Comparison of ENCODE assay signal across 10 mouse cellular contexts in genomic region chr1:171788461-171789283, GRCm38 (mm10). TPM values are rescaled to one million over a fixed set of nuclear protein-coding genes. Genes with fewer than 3 reads are reported as not detected.
A peak's percentile ranks its signal among the peaks of the same experiment; 100 is the strongest.
DNase-seq lines count a peak whose midpoint lies in the region; ATAC-seq and TF ChIP-seq lines count a peak whose summit lies in the region.
"Had no signal": no experiment of that assay in that cellular context is flagged by ENCODE, and none has a peak within 500 bp of the region (broad histone marks: within the 10 kb centered on the region; RNA-seq: fewer than 3 reads in every experiment).

No protein-coding gene starts in this region.

- H3K27me3 ChIP-seq in forebrain, postnatal 0 days (ENCODE audit: insufficient read depth, low read length): no peaks in the 10 kb centered on the region
- no peaks in the 10 kb centered on the region for H3K27me3 ChIP-seq in forebrain, embryonic 13.5 days
- H3K27me3 ChIP-seq in lung, postnatal 0 days (replicated peaks; ENCODE audit: insufficient read depth, low read length): no peaks in the 10 kb centered on the region
- no peaks in the 10 kb centered on the region for H3K27me3 ChIP-seq in cerebellum, adult 2 months (ENCODE audit: control insufficient read depth, insufficient read depth, low read length)

- no peak overlapping the region for H3K9ac ChIP-seq in forebrain, postnatal 0 days
- H3K9ac ChIP-seq in forebrain, embryonic 13.5 days: no peak overlapping the region
- no peak overlapping the region for H3K9ac ChIP-seq in lung, postnatal 0 days (replicated peaks; ENCODE audit: low read depth)

- no peak for TF ChIP-seq POLR2A in cerebellum, adult 2 months (IDR thresholded peaks at IDR 0.05; ENCODE audit: borderline replicate concordance, insufficient read depth, low read length)

- no peak for DNase-seq in forebrain, postnatal 0 days
- DNase-seq in lung, postnatal 0 days (ENCODE audit: low spot score): peak; percentile 32
- DNase-seq in lung, postnatal 14 days: no peak
- DNase-seq in left cerebral cortex, adult 2 months (ENCODE audit: extremely low spot score in 1 of 2, low spot score in 2 of 2): peak in 1 of 2 experiments; percentile 54
- peak; percentile 80 for DNase-seq in telencephalon, adult 2 months (ENCODE audit: low read depth, low spot score)
- no peak for DNase-seq in cerebellum, adult 2 months
- no peak for DNase-seq in ovary, postnatal 10 days (ENCODE audit: low spot score)
- DNase-seq: kidney, adult 18-20 months had no signal

- no peak overlapping the region for H3K4me2 ChIP-seq in forebrain, postnatal 0 days (ENCODE audit: low read depth)
- H3K4me2 ChIP-seq in forebrain, embryonic 13.5 days: no peak overlapping the region
- H3K4me2 ChIP-seq in lung, postnatal 0 days (replicated peaks; ENCODE audit: low read depth, low read length): no peak overlapping the region

- TF ChIP-seq CTCF in forebrain, postnatal 0 days (IDR thresholded peaks at IDR 0.05; ENCODE audit: low read depth): no peak
- TF ChIP-seq CTCF in lung, postnatal 0 days (IDR thresholded peaks at IDR 0.05): no peak
- no peak for TF ChIP-seq CTCF in left cerebral cortex, adult 2 months (IDR thresholded peaks at IDR 0.05)
- TF ChIP-seq CTCF in cerebellum, adult 2 months (IDR thresholded peaks at IDR 0.05; ENCODE audit: borderline replicate concordance, insufficient read depth, low read depth, low read length): no peak

- no peaks in the 10 kb centered on the region for H3K4me1 ChIP-seq in forebrain, postnatal 0 days (ENCODE audit: insufficient read depth)
- no peaks in the 10 kb centered on the region for H3K4me1 ChIP-seq in forebrain, embryonic 13.5 days
- peaks cover 6% of the 10 kb centered on the region; the same call in 1 of the 2 replicates for H3K4me1 ChIP-seq in lung, postnatal 0 days (ENCODE audit: insufficient read depth, low read depth, low read length)
- no peaks in the 10 kb centered on the region for H3K4me1 ChIP-seq in cerebellum, adult 2 months (ENCODE audit: control insufficient read depth, insufficient read depth, low read length)

- TF ChIP-seq EP300 in lung, postnatal 0 days (IDR thresholded peaks at IDR 0.05): no peak

- H3K4me3 ChIP-seq in forebrain, postnatal 0 days (ENCODE audit: low read depth, low read length): no peak overlapping the region
- no peak overlapping the region for H3K4me3 ChIP-seq in forebrain, embryonic 13.5 days
- H3K4me3 ChIP-seq in lung, postnatal 0 days (ENCODE audit: low read depth, low read length): no peak overlapping the region
- H3K4me3 ChIP-seq in left cerebral cortex, adult 2 months: no peak overlapping the region
- H3K4me3 ChIP-seq in cerebellum, adult 2 months (replicated peaks; ENCODE audit: insufficient read depth, low read depth, low read length): no peak overlapping the region
- H3K4me3 ChIP-seq: erythroblast, embryonic 14.5 days had no signal

- no peaks in the 10 kb centered on the region for H3K9me3 ChIP-seq in forebrain, postnatal 0 days (ENCODE audit: low read length)
- no peaks in the 10 kb centered on the region for H3K9me3 ChIP-seq in forebrain, embryonic 13.5 days (replicated peaks)
- H3K9me3 ChIP-seq in lung, postnatal 0 days (ENCODE audit: low read length): no peaks in the 10 kb centered on the region

- ATAC-seq in forebrain, postnatal 0 days: peak; percentile 64
- ATAC-seq in forebrain, embryonic 13.5 days: no peak
- ATAC-seq in lung, postnatal 0 days: peak; percentile 37; the same call in 1 of the 2 replicates

- intact Hi-C loops in left cerebral cortex, adult 2 months (cut with DNase I): loop anchor here (1.0 kb wide), 2 partner anchors 12 to 15 kb away; no protein-coding TSS in a partner anchor

- no peaks in the 10 kb centered on the region for H3K36me3 ChIP-seq in forebrain, postnatal 0 days (ENCODE audit: insufficient read depth)
- H3K36me3 ChIP-seq in forebrain, embryonic 13.5 days (ENCODE audit: poor library complexity, severe bottlenecking): no peaks in the 10 kb centered on the region
- H3K36me3 ChIP-seq in lung, postnatal 0 days (ENCODE audit: insufficient read depth, low read length): no peaks in the 10 kb centered on the region

- H3K27ac ChIP-seq in forebrain, postnatal 0 days (ENCODE audit: low read depth, low read length): no peak overlapping the region
- no peak overlapping the region for H3K27ac ChIP-seq in forebrain, embryonic 13.5 days
- no peak overlapping the region for H3K27ac ChIP-seq in lung, postnatal 0 days (ENCODE audit: low read length)
- H3K27ac ChIP-seq in left cerebral cortex, adult 2 months: peak overlapping the region; percentile 78
- no peak overlapping the region for H3K27ac ChIP-seq in cerebellum, adult 2 months (ENCODE audit: insufficient read depth, low read length)

- WGBS in forebrain, postnatal 0 days: 88% methylated on average over 12 of the region's 12 CpGs
- 92% methylated on average over 12 of the region's 12 CpGs for WGBS in forebrain, embryonic 13.5 days
- WGBS in lung, postnatal 0 days: 33% methylated on average over 12 of the region's 12 CpGs
- WGBS in cerebellum, adult 2 months: 80% methylated on average over 12 of the region's 12 CpGs

RNA-seq across cellular contexts. Expression of gene Slamf1, which starts 21.7 kb away (rescaled TPM):
- total RNA-seq in forebrain, postnatal 0 days (2014; rRNA removed): 0.15 and 0.19 TPM in 2 replicates
- 0.11 and 0.15 TPM in 2 replicates for polyA plus RNA-seq in forebrain, postnatal 0 days (2015; fragmentation: Nextera tagmentation; extraction: Ambion mirVana)
- polyA plus RNA-seq in forebrain, embryonic 13.5 days (2015; fragmentation: Nextera tagmentation; extraction: Ambion mirVana): 0.10 and 0.11 TPM in 2 replicates
- 1.0 and 1.1 TPM in 2 replicates for polyA plus RNA-seq in lung, postnatal 0 days (2015; fragmentation: Nextera tagmentation; extraction: Ambion mirVana)
- total RNA-seq in left cerebral cortex, adult 2 months (2021): under 1 TPM; 0.52 to 0.68 TPM
- 0.06 TPM in 1 of 2 replicates, not detected in the other for polyA plus RNA-seq in cerebellum, adult 2 months (2012; rRNA removed)

RNA-seq across cellular contexts. Expression of gene Cd84, which starts 50.8 kb away (rescaled TPM):
- 2.6 and 3.4 TPM in 2 replicates for total RNA-seq in forebrain, postnatal 0 days (2014; rRNA removed)
- 1.8 and 2.3 TPM in 2 replicates for polyA plus RNA-seq in forebrain, postnatal 0 days (2015; fragmentation: Nextera tagmentation; extraction: Ambion mirVana)
- 0.58 and 0.64 TPM in 2 replicates for polyA plus RNA-seq in forebrain, embryonic 13.5 days (2015; fragmentation: Nextera tagmentation; extraction: Ambion mirVana)
- polyA plus RNA-seq in lung, postnatal 0 days (2015; fragmentation: Nextera tagmentation; extraction: Ambion mirVana): 7.3 and 8.3 TPM in 2 replicates
- total RNA-seq in left cerebral cortex, adult 2 months (2021): 1 to 10 TPM; 1.9 to 2.1 TPM
- polyA plus RNA-seq in cerebellum, adult 2 months (2012; rRNA removed): 0.90 and 1.0 TPM in 2 replicates
- polyA plus RNA-seq: erythroblast, embryonic 14.5 days had no signal

Comparison
In these comparisons a context has a peak if more than half of its experiments do, and no peak if none do; other contexts are left out.
1. DNase-seq: peak in lung, postnatal 0 days (single experiment) and telencephalon, adult 2 months (single experiment); none in forebrain, postnatal 0 days (single experiment), lung, postnatal 14 days (single experiment), cerebellum, adult 2 months (0 of 2) and ovary, postnatal 10 days (single experiment).